Mouse (Mus musculus) cortical plate, adult 2 months (tissue): ENCODE results near the gene Eif4h.

Experiments used
- CTCF ChIP-seq: fragments of 200-500 bp; IDR thresholded peaks from 2 replicates; pipeline ENCODE4 v1.5.1; 2011; ENCODE audit warnings: mild to moderate bottlenecking, control low read depth, low read length; ENCODE audit not compliant: insufficient read depth; ENCODE audit errors: extremely low read depth
- POLR2A ChIP-seq: fragments of 200-500 bp; IDR thresholded peaks from 2 replicates; pipeline ENCODE4 v1.6.1; 2011; ENCODE audit warnings: mild to moderate bottlenecking, low read length, control low read depth; ENCODE audit not compliant: insufficient read depth; ENCODE audit errors: extremely low read depth

DNA sequence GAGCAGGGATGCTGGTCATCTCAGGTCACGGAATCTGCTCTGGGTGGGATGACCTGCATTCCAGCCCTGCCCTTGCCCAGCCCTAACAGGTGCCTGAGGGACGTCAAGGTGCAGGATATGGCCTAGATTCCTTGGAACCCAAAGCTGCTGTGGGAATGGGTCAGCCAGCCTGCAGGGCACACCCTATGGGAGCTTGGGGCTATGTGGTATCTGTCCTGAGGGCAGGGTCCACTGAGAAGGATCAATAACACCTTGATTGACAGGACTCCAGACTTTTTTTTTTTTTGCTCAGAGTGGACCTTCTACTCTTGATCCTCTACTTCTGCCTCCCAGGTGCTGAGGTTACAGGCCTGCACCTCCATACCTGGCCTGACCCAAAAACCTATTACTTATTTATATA is 8.1 kb upstream of the Eif4h start:
- TF ChIP-seq POLR2A (no peak), CTCF (no peak)
